In genomic region chr16:5517746-5518145, GRCm38 (mm10) we compare ENCODE assay signal across 25 mouse cellular contexts.
A peak's percentile ranks its signal among the peaks of the same experiment; 100 is the strongest.
DNase-seq lines count a peak whose midpoint lies in the region; ATAC-seq lines count a peak whose summit lies in the region.
"Had no signal": no experiment of that assay in that cellular context is flagged by ENCODE, and none has a peak within 500 bp of the region (broad histone marks: within the 10 kb centered on the region; RNA-seq: fewer than 3 reads in every experiment).

No protein-coding gene starts in this region.

- H3K27ac ChIP-seq in hindbrain, embryonic 16.5 days (ENCODE audit: low read depth, low read length) = no peak overlapping the region
- H3K27ac ChIP-seq in hindbrain, embryonic 12.5 days = no peak overlapping the region
- H3K27ac ChIP-seq in midbrain, embryonic 11.5 days (ENCODE audit: low read depth, low read length) = no peak overlapping the region
- no peak overlapping the region; the same call in 1 of the 2 replicates for H3K27ac ChIP-seq in midbrain, embryonic 10.5 days (replicated peaks)
- no peak overlapping the region for H3K27ac ChIP-seq in embryonic facial prominence, embryonic 15.5 days (replicated peaks)
- H3K27ac ChIP-seq: embryonic facial prominence, embryonic 13.5 days; gastrocnemius, adult 2 months; hindbrain, embryonic 10.5 days; hindbrain, embryonic 14.5 days had no signal

- WGBS in hindbrain, embryonic 16.5 days = 60% methylated on average over 5 of the region's 5 CpGs
- WGBS in hindbrain, embryonic 12.5 days = 63% methylated on average over 5 of the region's 5 CpGs
- WGBS in midbrain, embryonic 11.5 days = 61% methylated on average over 5 of the region's 5 CpGs
- WGBS in midbrain, embryonic 10.5 days = 80% methylated on average over 5 of the region's 5 CpGs
- WGBS in embryonic facial prominence, embryonic 15.5 days = 52% methylated on average over 5 of the region's 5 CpGs

- H3K4me3 ChIP-seq in hindbrain, embryonic 16.5 days (ENCODE audit: low read length) = no peak overlapping the region
- H3K4me3 ChIP-seq in hindbrain, embryonic 12.5 days = no peak overlapping the region
- no peak overlapping the region for H3K4me3 ChIP-seq in midbrain, embryonic 11.5 days (ENCODE audit: low read depth, low read length)
- H3K4me3 ChIP-seq in midbrain, embryonic 10.5 days = no peak overlapping the region
- H3K4me3 ChIP-seq in embryonic facial prominence, embryonic 15.5 days (replicated peaks) = no peak overlapping the region
- H3K4me3 ChIP-seq: embryonic facial prominence, embryonic 13.5 days; gastrocnemius, adult 2 months; hindbrain, embryonic 10.5 days had no signal

- no peaks in the 10 kb centered on the region for H3K9me3 ChIP-seq in hindbrain, embryonic 16.5 days (ENCODE audit: control insufficient read depth, low read length)
- H3K9me3 ChIP-seq in hindbrain, embryonic 12.5 days (replicated peaks) = no peaks in the 10 kb centered on the region; the same call in 1 of the 2 replicates
- no peaks in the 10 kb centered on the region for H3K9me3 ChIP-seq in midbrain, embryonic 11.5 days (ENCODE audit: control insufficient read depth, low read length)
- no peaks in the 10 kb centered on the region for H3K9me3 ChIP-seq in midbrain, embryonic 10.5 days (replicated peaks)
- H3K9me3 ChIP-seq in embryonic facial prominence, embryonic 15.5 days (replicated peaks) = no peaks in the 10 kb centered on the region
- H3K9me3 ChIP-seq: embryonic facial prominence, embryonic 13.5 days; hindbrain, embryonic 10.5 days had no signal

- H3K4me2 ChIP-seq in hindbrain, embryonic 16.5 days (ENCODE audit: low read length) = no peak overlapping the region
- no peak overlapping the region for H3K4me2 ChIP-seq in hindbrain, embryonic 12.5 days (replicated peaks)
- H3K4me2 ChIP-seq in midbrain, embryonic 11.5 days = no peak overlapping the region
- no peak overlapping the region for H3K4me2 ChIP-seq in embryonic facial prominence, embryonic 15.5 days (replicated peaks)
- H3K4me2 ChIP-seq: embryonic facial prominence, embryonic 13.5 days; heart, embryonic 11.5 days; hindbrain, embryonic 14.5 days had no signal

- H3K9ac ChIP-seq in hindbrain, embryonic 16.5 days (ENCODE audit: low read depth, low read length) = no peak overlapping the region
- H3K9ac ChIP-seq in hindbrain, embryonic 12.5 days = no peak overlapping the region
- H3K9ac ChIP-seq in midbrain, embryonic 11.5 days (ENCODE audit: low read length) = no peak overlapping the region
- no peak overlapping the region for H3K9ac ChIP-seq in embryonic facial prominence, embryonic 15.5 days
- H3K9ac ChIP-seq: embryonic facial prominence, embryonic 13.5 days; forebrain, postnatal 0 days; hindbrain, embryonic 14.5 days had no signal

- no peak for DNase-seq in midbrain, embryonic 11.5 days (ENCODE audit: low spot score, missing footprints)
- no peak for DNase-seq in midbrain, embryonic 10.5 days (ENCODE audit: low spot score)
- DNase-seq in spleen, postnatal 10 days (ENCODE audit: low spot score in 2 of 2) = no peak
- DNase-seq: adrenal gland, postnatal 10 days; adrenal gland, postnatal 36 days; B cell, adult 2 months; cerebellum, adult 11 months; cerebellum, adult 2 months; cerebellum, adult 9-11 months; cerebellum, postnatal 25 days; forebrain, postnatal 0 days; gastrocnemius, adult 2 months; gastrocnemius, postnatal 14 days; heart, adult 11 months; heart, postnatal 36 days had no signal

- ATAC-seq in hindbrain, embryonic 16.5 days = peak; percentile 34; the same call in 1 of the 2 replicates
- ATAC-seq in hindbrain, embryonic 12.5 days (ENCODE audit: low FRiP score) = no peak
- peak; percentile 59; the same call in 1 of the 2 replicates for ATAC-seq in midbrain, embryonic 11.5 days (ENCODE audit: low FRiP score)
- ATAC-seq in embryonic facial prominence, embryonic 15.5 days (ENCODE audit: insufficient number of reproducible peaks, low FRiP score, low TSS enrichment, low read depth) = peak; percentile 83
- ATAC-seq: forebrain, embryonic 14.5 days; forebrain, postnatal 0 days; Patski had no signal

- no peaks in the 10 kb centered on the region for H3K4me1 ChIP-seq in hindbrain, embryonic 16.5 days (ENCODE audit: control insufficient read depth, insufficient read depth, low read depth, low read length)
- 0 out of 2 replicates have a peak, but pooled peaks cover 2% of the 10 kb centered on the region for H3K4me1 ChIP-seq in hindbrain, embryonic 12.5 days
- H3K4me1 ChIP-seq in midbrain, embryonic 11.5 days (ENCODE audit: control insufficient read depth, insufficient read depth, low read length) = no peaks in the 10 kb centered on the region
- peaks cover 13% of the 10 kb centered on the region for H3K4me1 ChIP-seq in midbrain, embryonic 10.5 days
- no peaks in the 10 kb centered on the region for H3K4me1 ChIP-seq in embryonic facial prominence, embryonic 15.5 days
- H3K4me1 ChIP-seq: embryonic facial prominence, embryonic 13.5 days had no signal

- no peaks in the 10 kb centered on the region for H3K27me3 ChIP-seq in hindbrain, embryonic 16.5 days (replicated peaks; ENCODE audit: control insufficient read depth, insufficient read depth, low read length)
- no peaks in the 10 kb centered on the region for H3K27me3 ChIP-seq in hindbrain, embryonic 12.5 days
- no peaks in the 10 kb centered on the region for H3K27me3 ChIP-seq in midbrain, embryonic 11.5 days (ENCODE audit: control insufficient read depth, insufficient read depth, low read length)
- no peaks in the 10 kb centered on the region for H3K27me3 ChIP-seq in midbrain, embryonic 10.5 days (ENCODE audit: low read depth, poor library complexity, severe bottlenecking)
- no peaks in the 10 kb centered on the region for H3K27me3 ChIP-seq in embryonic facial prominence, embryonic 15.5 days
- H3K27me3 ChIP-seq: embryonic facial prominence, embryonic 13.5 days; Patski had no signal

- no peaks in the 10 kb centered on the region for H3K36me3 ChIP-seq in hindbrain, embryonic 16.5 days (ENCODE audit: control insufficient read depth, insufficient read depth, low read length)
- no peaks in the 10 kb centered on the region for H3K36me3 ChIP-seq in hindbrain, embryonic 12.5 days
- no peaks in the 10 kb centered on the region for H3K36me3 ChIP-seq in midbrain, embryonic 11.5 days (ENCODE audit: control insufficient read depth, insufficient read depth, low read length)
- no peaks in the 10 kb centered on the region for H3K36me3 ChIP-seq in midbrain, embryonic 10.5 days
- no peaks in the 10 kb centered on the region for H3K36me3 ChIP-seq in embryonic facial prominence, embryonic 15.5 days
- H3K36me3 ChIP-seq: embryonic facial prominence, embryonic 13.5 days; G1E; hindbrain, embryonic 10.5 days had no signal
